Mouse (Mus musculus): ENCODE data around the gene Adora1. TPM values are rescaled to one million over a fixed set of nuclear protein-coding genes. Genes with fewer than 3 reads are reported as not detected.

The Adora1 gene
- polyA plus RNA-seq, 1 experiment, result not detected

DNA sequence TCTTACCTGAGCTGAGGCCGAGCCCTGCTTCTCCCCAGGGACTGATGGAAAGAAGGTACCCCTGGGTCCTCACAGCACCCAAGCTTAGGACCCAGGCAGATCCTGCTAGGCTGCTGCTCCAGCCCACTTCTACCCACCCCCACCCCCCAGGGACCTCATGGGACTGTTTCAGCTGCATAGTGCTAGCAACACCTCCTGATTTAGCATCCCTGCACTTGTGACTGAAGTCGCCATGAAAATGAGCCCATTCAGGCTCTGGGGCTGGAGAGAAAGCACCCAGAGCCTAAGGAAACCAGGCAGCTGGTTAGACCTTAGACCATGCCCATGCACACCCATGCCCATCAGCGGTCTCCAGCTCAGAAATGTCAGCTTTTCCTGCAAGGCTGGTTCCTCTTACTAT lies 17.3 kb downstream of the Adora1 start:
- H3K27ac ChIP-seq (ENCODE audit: insufficient read depth, low read depth, low read length), result no peak overlapping the region
- no peak overlapping the region for H3K4me3 ChIP-seq (ENCODE audit: insufficient read depth, low read length)
- H3K4me1 ChIP-seq (ENCODE audit: control insufficient read depth, insufficient read depth, low read length), result no peaks in the 10 kb centered on the region
- no peak for TF ChIP-seq CTCF (IDR thresholded peaks at IDR 0.05; ENCODE audit: low read depth, low read length)
- no peak for TF ChIP-seq POLR2A (IDR thresholded peaks at IDR 0.05; ENCODE audit: borderline replicate concordance, low read depth, low read length)

DNA sequence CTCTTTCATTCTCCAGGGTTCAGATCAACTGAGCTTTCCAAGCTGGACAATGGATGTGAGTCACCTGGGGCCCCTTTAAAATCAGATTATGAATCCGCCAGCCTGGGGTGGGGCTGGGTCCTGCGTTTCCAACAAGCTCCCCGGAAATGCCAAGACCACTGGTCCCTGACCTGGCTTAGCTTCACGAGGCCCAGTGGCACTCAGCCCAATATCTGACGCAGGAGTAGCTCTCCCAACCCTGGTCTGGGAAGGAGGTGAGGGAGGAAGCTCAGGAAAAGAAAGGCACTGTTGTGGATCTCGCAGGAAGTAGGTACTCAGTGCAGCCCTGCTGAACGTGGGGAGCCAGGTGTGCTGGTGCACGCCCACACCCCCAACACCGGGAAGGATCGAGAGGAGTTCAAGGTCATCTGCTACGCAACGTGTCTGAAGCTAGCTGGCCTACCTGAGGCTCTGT lies 18.2 kb downstream of the Adora1 start:
- Histone ChIP-seq H3K27ac (ENCODE audit: insufficient read depth, low read depth, low read length) (no peak overlapping the region), H3K4me3 (ENCODE audit: insufficient read depth, low read length) (no peak overlapping the region), H3K4me1 (ENCODE audit: control insufficient read depth, insufficient read depth, low read length) (no peaks in the 10 kb centered on the region)
- no peak for TF ChIP-seq CTCF (IDR thresholded peaks at IDR 0.05; ENCODE audit: low read depth, low read length)
- TF ChIP-seq POLR2A (IDR thresholded peaks at IDR 0.05; ENCODE audit: borderline replicate concordance, low read depth, low read length), result no peak

DNA sequence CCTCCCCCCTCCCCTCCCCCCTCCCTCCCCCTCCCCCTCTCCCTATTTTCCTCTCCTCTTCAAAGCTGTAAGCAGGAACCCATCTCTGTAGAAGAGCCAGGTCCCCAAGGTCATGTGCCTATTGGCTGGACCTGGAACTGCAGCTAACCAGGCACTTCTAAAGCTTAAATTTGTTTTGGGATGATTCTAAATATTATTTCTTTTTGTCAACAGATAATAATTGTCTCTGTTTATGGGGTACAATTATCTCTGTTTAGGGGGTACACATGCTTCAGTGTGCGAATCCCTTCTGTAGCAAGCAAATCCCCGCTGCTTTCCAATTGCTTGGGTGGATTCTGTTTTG lies 18.6 kb downstream of the Adora1 start:
- no peak overlapping the region for H3K4me3 ChIP-seq (ENCODE audit: insufficient read depth, low read length)
- no peak for TF ChIP-seq POLR2A (IDR thresholded peaks at IDR 0.05; ENCODE audit: borderline replicate concordance, low read depth, low read length)
- no peak for TF ChIP-seq CTCF (IDR thresholded peaks at IDR 0.05; ENCODE audit: low read depth, low read length)
- H3K27ac ChIP-seq (ENCODE audit: insufficient read depth, low read depth, low read length), result no peak overlapping the region
- H3K4me1 ChIP-seq (ENCODE audit: control insufficient read depth, insufficient read depth, low read length), result no peaks in the 10 kb centered on the region

DNA sequence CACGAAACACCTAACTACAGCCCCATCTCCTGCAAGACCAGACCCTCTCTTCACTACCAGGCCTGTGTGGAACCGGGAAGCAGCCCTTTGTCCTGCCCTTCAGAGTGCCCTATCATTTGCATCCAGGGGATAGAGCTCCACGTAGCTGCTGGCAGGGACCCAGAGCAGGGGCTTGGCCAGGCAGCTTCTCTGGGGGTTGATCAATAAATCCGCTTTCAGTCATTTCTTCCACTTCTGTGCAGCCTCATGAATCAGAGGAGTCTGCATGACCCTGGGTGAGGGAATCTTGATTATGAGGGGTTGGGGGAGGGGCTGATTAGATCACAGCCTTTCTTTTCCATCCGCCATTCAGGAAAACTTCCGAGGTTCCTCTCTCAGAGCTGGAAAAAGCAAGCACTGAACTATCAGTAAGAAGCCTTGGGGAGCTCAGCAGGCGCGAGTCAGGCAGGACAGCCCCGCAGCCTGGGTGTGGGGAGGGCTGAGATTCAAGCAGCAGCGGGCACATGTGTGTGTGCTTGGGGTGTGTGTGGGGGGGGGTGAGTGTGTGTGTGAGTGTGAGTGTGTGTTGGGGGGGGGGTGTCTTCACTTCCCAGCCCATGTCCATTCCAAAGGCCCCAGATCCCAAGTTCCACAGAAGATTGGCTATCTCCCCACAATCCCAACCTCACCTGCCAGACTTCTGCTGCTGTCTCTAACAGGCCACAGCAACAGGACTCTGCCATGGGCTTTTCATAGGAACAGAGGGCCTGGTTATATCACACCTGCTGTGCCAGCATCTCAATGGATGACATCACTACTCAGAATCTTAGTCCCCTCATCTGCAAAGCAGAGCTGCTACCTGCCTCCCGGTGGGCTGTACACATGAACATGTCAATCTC lies 19.2 kb downstream of the Adora1 start:
- H3K4me1 ChIP-seq (ENCODE audit: control insufficient read depth, insufficient read depth, low read length), result no peaks in the 10 kb centered on the region
- TF ChIP-seq POLR2A (IDR thresholded peaks at IDR 0.05; ENCODE audit: borderline replicate concordance, low read depth, low read length) (no peak), CTCF (IDR thresholded peaks at IDR 0.05; ENCODE audit: low read depth, low read length) (no peak)
- no peak overlapping the region for H3K27ac ChIP-seq (ENCODE audit: insufficient read depth, low read depth, low read length)
- no peak overlapping the region for H3K4me3 ChIP-seq (ENCODE audit: insufficient read depth, low read length)

DNA sequence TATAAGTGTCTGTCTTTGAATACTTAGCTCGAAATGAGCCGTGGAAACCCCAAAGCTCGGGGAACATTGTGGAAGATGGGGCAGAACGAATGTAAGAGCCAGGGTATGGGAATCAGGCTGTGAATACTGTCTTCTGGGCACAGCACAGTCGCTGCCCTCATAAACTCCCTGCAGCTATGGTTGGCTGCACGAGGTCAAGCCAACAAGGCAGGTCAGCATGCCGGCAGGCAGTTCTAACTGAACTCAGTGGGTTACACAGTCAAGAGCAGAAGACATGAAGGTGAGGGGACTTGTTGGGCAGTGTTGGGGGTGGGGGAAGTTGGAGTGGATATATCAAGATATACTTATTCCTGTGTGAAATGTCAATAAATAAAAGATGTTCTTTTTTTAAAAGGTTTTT lies 20.2 kb downstream of the Adora1 start:
- H3K27ac ChIP-seq (ENCODE audit: insufficient read depth, low read depth, low read length), result no peak overlapping the region
- H3K4me1 ChIP-seq (ENCODE audit: control insufficient read depth, insufficient read depth, low read length), result no peaks in the 10 kb centered on the region
- no peak overlapping the region for H3K4me3 ChIP-seq (ENCODE audit: insufficient read depth, low read length)
- no peak for TF ChIP-seq CTCF (IDR thresholded peaks at IDR 0.05; ENCODE audit: low read depth, low read length)
- TF ChIP-seq POLR2A (IDR thresholded peaks at IDR 0.05; ENCODE audit: borderline replicate concordance, low read depth, low read length), result no peak

DNA sequence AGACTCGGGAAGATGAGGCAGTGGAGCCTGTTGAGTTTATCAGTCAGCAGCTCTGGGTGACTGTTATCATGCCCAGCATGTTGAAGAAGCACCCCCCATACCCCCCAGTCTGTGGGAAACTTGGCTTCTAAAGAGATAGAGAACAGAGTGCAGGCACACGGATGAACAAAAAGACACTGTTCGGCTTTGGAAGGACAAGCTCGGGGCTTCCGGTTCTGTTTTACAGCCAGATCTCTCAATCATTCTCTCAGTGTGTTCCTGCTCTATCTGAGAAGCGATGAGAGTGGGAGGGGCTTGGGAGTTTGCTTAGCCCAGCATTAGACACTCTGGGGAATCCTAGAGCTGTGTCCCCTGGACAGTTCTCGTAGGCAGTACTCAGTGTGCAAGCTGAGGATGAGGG lies 21.8 kb downstream of the Adora1 start:
- H3K4me1 ChIP-seq (ENCODE audit: control insufficient read depth, insufficient read depth, low read length), result no peaks in the 10 kb centered on the region
- TF ChIP-seq POLR2A (IDR thresholded peaks at IDR 0.05; ENCODE audit: borderline replicate concordance, low read depth, low read length) (no peak), CTCF (IDR thresholded peaks at IDR 0.05; ENCODE audit: low read depth, low read length) (no peak)

DNA sequence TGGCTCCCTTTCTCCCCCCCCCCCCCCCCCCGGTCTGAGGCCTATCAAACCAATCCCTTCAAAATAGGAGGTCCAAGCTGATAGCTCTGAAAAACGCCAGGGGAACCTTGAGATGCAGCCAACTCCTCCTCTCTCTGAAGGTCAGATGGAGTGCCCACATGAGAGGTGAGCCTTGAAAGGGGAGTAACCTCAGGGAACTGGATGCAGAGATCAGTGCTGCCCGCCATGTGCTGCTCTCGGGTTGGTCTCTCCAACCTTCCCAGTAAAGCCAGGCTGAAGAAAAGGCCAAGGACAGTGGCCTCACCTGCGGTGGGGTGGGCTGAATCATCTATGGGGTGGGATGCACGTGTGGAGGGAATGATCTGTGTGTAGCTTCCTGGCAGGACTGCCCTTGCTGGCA lies 22.9 kb downstream of the Adora1 start:
- no peak overlapping the region for H3K27ac ChIP-seq (ENCODE audit: insufficient read depth, low read depth, low read length)
- H3K4me1 ChIP-seq (ENCODE audit: control insufficient read depth, insufficient read depth, low read length), result no peaks in the 10 kb centered on the region
- TF ChIP-seq CTCF (IDR thresholded peaks at IDR 0.05; ENCODE audit: low read depth, low read length) (no peak), POLR2A (IDR thresholded peaks at IDR 0.05; ENCODE audit: borderline replicate concordance, low read depth, low read length) (no peak)
- no peak overlapping the region for H3K4me3 ChIP-seq (ENCODE audit: insufficient read depth, low read length)

More for the DNA sequence above, 21.8 kb downstream of the Adora1 start:
- no peak overlapping the region for H3K27ac ChIP-seq (ENCODE audit: insufficient read depth, low read depth, low read length)
- H3K4me3 ChIP-seq (ENCODE audit: insufficient read depth, low read length), result no peak overlapping the region

DNA sequence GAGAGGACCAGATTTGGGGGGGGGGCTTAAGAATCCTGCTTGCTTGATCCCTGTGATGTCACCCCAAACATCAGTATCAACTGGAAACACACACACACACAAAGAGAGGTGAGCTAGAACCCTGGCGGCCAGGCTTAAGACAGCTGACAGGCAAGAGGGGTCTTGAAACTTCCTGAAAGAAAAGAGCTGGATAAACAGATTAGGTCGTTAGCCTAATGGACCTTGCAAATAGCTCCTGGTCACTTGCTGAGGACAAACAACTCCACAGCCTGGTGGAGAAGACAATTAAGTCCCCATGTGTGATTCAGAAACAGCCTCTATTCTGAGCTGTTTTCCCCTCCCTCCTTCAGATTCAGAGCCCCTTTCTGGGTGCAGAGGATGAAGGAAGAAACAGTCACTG lies 23.6 kb downstream of the Adora1 start:
- Histone ChIP-seq H3K4me3 (ENCODE audit: insufficient read depth, low read length) (no peak overlapping the region), H3K27ac (ENCODE audit: insufficient read depth, low read depth, low read length) (no peak overlapping the region), H3K4me1 (ENCODE audit: control insufficient read depth, insufficient read depth, low read length) (no peaks in the 10 kb centered on the region)
- TF ChIP-seq CTCF (IDR thresholded peaks at IDR 0.05; ENCODE audit: low read depth, low read length) (no peak), POLR2A (IDR thresholded peaks at IDR 0.05; ENCODE audit: borderline replicate concordance, low read depth, low read length) (no peak)

DNA sequence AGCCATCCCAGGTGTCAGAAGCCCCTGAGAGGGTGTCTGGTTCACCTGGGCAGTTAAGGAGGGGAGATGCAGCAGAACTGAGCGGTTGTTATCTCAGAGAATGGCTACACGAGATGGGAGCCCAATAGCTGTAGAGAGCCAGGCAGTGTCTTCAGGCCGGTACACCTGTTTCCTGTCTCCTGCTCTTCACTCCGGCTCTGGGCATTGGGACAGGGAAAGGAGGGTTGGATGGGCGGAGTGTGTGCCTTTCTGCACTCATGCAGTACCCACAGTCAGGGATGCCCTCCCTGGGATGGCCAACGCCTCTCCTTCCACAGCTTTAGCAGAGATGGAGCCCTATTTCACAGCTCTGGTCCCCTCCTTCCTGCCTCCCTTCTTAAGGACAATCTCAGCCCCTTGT lies 24.2 kb downstream of the Adora1 start:
- TF ChIP-seq POLR2A (IDR thresholded peaks at IDR 0.05; ENCODE audit: borderline replicate concordance, low read depth, low read length), result no peak
- TF ChIP-seq CTCF (IDR thresholded peaks at IDR 0.05; ENCODE audit: low read depth, low read length), result no peak
- Histone ChIP-seq H3K4me3 (ENCODE audit: insufficient read depth, low read length) (no peak overlapping the region), H3K27ac (ENCODE audit: insufficient read depth, low read depth, low read length) (no peak overlapping the region)

DNA sequence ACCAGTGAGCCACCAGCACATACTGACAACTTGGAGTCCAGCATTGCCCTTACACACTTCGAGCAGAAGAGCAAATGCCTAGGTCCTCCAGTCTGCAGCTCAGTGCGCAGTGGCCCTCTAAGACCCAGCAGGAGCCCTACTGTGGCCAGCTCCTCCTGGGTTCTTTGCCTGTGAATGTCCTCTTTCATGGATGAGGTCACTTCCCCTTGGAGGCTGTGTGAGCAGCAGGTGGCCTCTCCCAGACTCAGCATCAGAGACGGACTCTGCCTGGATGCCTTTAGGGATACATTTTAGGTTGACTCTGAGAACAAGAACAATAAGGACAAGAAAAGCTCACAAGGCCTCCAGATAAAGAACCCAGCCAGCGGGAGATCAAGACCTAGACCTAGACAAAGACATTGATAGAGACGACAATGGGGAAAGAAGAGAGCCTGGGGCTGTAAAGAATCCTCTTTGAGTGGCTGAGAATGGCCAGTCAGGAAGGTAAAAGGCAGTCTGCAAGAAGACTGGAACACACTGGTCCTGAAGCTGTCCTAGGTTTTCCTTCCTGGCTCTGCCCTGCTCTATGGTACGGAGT lies 25.0 kb downstream of the Adora1 start:
- Histone ChIP-seq H3K27ac (ENCODE audit: insufficient read depth, low read depth, low read length) (no peak overlapping the region), H3K4me1 (ENCODE audit: control insufficient read depth, insufficient read depth, low read length) (no peaks in the 10 kb centered on the region), H3K4me3 (ENCODE audit: insufficient read depth, low read length) (no peak overlapping the region)
- TF ChIP-seq POLR2A (IDR thresholded peaks at IDR 0.05; ENCODE audit: borderline replicate concordance, low read depth, low read length) (no peak), CTCF (IDR thresholded peaks at IDR 0.05; ENCODE audit: low read depth, low read length) (no peak)

More for the DNA sequence above, 24.2 kb downstream of the Adora1 start:
- H3K4me1 ChIP-seq (ENCODE audit: control insufficient read depth, insufficient read depth, low read length), result no peaks in the 10 kb centered on the region

Measured in bone marrow macrophage, adult 2 months (primary cell).